Mouse (Mus musculus) inflammation-experienced regulatory T-cells, adult 6 months (primary cell): ENCODE data around the gene Lrrc39. TPM values are rescaled to one million over a fixed set of nuclear protein-coding genes. Genes with fewer than 3 reads are reported as not detected.
"Not testable (repeated sequence)": the region's sequence is repeated elsewhere in the genome, so short reads cannot be mapped to it uniquely, and the experiment has no call there.

Experiments used
- ATAC-seq: one replicate; pipeline ENCODE4 v1.8.0; 2017
- polyA plus RNA-seq, 3 experiments: library from polyadenylated mRNA; unstranded; fragments of 100-300 nt; shearing (Covaris generic); gene quantifications; one replicate each; pipeline ENCODE4 v1.2.1; 2017

Gene Lrrc39
- polyA plus RNA-seq, result 1 to 10 TPM in 1 of 3 experiments, under 1 TPM in 2; 0.58 to 1.0 (median 0.91) TPM

GRCm38 (mm10) chr3:116562408-116563094, at the start of gene Lrrc39:
TSS of gene Lrrc39 (plus strand) at chr3:116562973.
- ATAC-seq, result no peak

- ATAC-seq, result no peak
These were observed 42.5 kb upstream of the Lrrc39 start for GRCm38 (mm10) chr3:116520141-116520761.

GRCm38 (mm10) chr3:116529741-116530140, 33.0 kb upstream of the Lrrc39 start:
- no peak for ATAC-seq

DNA sequence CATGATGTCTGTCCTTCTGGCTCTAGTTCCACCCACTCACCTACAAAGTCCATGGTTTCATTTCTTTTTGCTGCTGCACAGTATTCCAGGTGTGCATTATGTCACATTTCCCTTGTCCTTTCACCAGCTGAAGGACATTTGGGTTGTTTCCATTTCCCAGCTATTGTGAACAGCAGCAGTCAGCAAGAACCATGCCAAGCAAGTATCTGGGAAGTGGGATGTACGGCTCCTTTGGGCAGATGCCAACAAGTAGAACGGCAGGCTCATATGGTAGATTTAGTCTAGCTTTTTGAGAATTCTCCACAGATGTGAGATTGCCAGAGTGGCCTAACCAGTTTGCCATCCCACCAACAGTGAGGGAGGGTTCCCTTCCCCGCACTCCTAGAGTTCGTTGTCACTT, 31.9 kb upstream of the Lrrc39 start:
- no peak for ATAC-seq

DNA sequence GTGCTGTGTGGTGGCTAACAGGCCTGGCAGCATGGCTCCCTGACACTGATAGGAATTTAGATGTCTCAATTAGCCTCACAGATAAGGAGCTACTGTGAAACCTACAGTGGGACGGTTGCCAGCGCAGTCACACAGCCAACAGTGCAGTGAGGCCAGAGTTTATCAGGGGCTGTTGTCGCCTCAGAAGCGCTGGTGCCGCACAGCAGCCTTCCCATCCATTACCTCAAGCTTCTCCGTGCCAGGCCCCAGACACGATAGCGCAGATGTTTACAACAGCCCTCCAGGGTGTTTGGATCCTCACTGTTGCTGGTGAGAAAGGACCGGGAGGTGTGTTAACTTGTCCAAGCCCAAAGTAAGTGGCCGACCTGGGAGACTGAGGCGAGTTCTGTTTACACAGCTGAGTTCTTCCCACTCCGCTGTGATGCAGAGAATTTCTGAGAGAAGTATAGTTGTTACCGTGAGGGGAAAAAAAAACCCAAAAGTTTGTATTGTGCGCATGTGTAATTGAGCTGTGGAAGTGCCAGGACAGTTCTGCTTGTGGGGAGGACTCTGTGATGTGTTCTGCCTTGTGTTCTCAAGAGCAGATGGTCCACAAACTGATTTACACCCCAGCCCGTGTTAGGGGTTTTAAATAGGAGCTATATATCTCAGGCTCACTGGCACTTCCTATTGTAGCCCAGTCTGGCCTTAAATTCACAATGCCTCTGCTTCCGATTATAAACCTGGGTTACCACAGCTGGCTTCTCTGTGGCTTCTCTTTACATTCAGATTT, 26.2 kb upstream of the Lrrc39 start:
- no peak for ATAC-seq

DNA sequence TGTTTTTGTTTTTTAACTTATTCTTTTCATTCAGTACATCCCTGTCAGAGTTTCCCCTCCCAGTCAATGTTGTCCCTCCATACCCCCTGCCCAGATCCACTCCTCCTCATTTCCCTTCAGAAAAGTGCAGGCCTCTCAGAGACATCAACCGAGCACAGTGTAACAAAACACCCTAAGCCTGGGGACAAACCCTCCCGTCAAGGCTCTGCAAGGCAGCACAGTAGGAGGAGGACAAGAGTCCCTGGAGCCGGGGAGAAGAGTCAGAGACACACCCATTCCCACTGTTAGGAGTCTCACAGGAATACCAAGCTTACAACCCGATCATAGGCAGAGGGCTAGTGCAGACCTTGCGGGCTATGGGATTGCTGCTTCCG, 25.6 kb upstream of the Lrrc39 start:
- ATAC-seq, result no peak

GRCm38 (mm10) chr3:116542070-116542469, 20.7 kb upstream of the Lrrc39 start:
- ATAC-seq, result no peak

DNA sequence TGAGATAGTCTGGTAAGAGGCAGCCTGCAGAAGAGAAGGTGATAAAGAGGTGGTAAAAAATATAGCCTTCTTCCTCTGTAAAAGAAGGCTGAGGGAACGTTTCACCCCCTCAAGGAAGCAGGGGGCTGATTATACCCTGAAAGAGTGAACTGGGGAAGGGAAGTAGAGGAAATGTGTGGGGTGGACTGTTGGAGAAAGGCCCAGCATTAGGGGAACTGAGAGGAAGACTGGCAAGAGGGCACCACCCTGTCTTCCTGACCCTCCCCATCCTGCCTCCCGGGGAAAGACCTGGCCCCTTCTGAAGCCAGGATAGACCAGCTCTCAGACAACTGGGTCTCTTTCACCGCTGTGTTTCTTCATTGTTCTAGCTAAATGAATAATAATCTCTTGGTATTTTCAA, 20.2 kb upstream of the Lrrc39 start:
- no peak for ATAC-seq

DNA sequence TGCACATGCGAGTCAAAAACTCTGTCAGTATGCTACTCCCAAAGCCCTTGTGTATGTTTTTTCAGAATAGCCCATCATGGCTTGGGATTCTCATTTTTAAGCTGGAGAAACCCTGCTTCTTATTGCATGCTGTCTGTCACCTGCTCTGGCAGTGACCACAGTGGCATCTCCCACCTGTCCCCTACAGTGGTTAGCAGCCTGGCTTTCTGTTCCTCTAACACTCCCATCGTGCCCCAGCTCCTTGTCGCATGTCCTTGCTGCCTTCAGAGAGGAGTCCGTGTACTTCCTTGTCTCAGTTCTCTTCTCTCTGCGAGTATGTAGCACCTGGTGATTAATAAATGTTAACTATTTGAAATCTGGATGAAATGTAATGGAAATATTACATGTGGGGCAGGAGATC, 15.3 kb upstream of the Lrrc39 start:
- ATAC-seq, result no peak

DNA sequence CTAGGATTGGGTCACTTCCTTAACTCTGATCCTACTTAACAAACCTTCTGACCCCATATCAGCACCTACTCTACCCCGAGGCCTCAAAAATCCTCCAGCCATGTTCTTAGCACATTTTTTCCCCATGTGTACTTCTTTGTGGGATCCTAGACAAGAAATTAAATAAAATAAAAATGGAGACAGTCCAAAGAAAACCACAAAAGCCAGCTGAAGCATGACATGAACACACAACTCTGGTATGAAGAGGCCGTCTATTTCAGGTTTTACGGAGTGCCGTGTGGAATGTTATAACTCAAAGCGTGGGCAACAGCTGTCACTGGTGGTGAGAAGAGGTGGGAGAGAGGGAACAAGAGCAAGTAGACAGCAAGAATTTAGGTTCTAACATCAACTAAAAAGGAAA, 11.4 kb upstream of the Lrrc39 start:
- no peak for ATAC-seq

GRCm38 (mm10) chr3:116561315-116561714, 1.5 kb upstream of the Lrrc39 start:
- ATAC-seq, result not testable (repeated sequence)

DNA sequence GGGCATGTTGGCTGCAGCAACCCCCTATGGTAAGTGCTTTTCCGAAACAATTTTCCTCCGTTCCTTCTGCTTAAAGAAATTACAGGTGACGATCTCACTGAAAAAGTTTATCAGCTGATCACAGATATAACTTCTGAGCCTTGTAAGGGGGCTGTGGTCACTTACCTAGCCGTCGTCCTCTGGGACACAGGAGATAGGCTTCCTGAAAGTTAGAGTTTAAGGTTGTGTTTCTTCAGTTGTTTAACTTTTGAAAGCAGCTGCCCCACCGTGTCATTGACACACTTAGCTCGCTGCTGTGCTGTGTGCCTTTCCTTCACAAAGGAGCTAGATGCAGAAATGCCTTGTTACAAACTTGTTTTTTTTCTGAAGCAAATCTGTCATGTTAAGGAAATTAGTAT, 321 bp downstream of the Lrrc39 start:
- ATAC-seq, result no peak

DNA sequence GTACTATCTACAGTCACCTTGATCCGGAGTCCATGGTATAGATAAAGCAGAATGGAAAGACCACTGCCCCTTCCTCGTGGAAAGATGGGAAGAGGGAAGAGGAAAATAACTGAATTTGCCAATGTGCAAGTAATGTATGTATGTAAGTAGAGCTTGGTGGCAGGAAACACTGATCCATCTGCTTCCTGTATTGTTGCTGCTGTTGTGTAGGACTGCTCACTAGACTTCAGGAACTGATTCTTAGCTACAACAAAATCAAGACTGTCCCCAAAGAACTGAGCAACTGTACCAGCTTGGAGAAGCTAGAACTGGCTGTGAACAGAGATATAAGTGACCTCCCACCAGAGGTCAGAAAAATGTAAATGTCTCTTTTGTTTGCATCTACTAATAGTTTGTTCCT, 7.9 kb downstream of the Lrrc39 start:
- ATAC-seq, result no peak

- ATAC-seq, result no peak
These were observed 14.5 kb downstream of the Lrrc39 start for GRCm38 (mm10) chr3:116577286-116577685.

GRCm38 (mm10) chr3:116582201-116582600, 19.4 kb downstream of the Lrrc39 start:
- no peak for ATAC-seq

- ATAC-seq, result peak; percentile 36
These were observed 31.4 kb downstream of the Lrrc39 start for GRCm38 (mm10) chr3:116594076-116594727.

DNA sequence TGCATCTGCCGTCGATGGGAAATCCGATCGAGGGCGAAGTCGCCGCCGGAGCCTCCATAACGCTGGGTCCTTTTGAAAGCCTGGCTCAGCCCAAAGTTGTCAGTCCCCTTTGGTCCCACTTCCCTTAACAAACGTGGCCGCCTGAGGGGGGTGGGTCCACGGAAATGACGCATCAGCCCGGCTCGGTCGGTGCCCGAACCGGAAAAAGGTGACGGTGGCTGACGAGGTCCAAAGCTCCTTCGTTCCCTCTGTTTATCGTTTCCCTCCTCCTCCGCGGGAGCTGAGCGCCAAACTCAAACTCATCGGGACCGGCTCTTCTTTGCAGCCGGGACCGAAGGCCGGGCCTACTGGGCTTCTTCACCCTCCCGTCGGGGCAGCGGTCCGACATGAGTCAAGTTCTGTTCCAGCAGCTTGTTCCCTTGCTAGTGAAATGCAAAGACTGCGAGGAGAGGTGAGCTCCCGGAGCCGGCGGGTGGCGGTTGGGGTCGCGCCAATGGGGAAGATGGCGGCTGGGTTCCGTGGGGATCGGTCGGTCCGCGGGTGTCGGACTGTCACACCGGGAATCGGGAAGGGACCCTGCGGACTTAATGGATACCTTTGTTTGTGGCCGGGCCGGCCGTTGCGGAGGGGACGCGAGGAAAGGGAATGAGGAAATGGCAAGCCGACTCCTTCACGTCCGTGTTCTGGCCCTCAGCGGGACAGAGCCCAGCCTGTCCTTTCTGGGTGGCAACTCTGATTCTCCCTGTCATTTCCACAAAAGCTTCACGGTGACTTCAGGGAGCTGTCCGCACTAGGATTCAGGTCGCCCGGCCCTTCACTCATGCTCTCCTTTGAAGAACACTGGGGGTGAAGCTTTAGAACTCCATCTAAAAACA, 32.2 kb downstream of the Lrrc39 start, which contains the start of gene Sass6:
Gene Sass6, plus strand, starts transcription at position 255 of the 875 bp plus-strand sequence.
- peak; percentile 92 for ATAC-seq

- no peak for ATAC-seq
These were observed 32.8 kb downstream of the Lrrc39 start for GRCm38 (mm10) chr3:116595603-116595991.

DNA sequence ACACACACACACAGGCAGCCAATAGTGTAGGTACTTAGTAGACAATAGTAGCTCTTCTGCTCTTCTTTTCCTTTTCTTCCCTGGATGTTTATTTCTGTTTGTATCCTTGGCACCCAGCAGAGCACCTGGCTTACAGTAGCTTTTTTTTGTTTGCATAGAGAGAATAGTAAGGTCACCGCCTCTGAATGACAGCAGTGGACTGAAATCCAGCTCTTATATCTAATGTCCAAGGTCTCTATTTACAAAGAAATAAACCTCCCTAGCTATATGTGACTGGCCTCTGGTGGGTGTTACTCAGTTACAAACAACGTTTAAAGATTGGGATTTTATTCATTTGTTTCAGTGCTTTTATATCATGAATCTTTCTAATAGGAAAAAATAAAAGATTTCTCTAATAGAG, 36.9 kb downstream of the Lrrc39 start:
- ATAC-seq, result no peak

DNA sequence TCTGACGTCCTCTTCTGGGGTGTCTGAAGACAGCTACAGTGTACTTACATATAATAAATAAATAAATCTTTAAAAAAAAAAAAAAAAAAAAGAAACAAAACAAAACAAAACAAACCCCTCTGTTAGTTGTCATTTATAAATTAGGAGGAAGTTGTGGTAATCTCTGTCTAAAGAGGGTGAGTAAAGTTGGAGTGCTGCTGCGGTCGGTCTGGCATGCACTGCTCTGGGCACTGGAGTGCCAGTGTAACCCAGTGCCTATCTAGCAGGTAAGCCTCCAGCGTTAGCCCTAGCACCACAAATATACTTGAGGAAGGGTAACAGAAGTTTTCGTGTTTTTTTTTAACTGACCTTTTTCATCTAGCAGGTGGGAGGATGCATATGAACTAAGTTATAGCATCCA, 38.2 kb downstream of the Lrrc39 start:
- ATAC-seq, result no peak

DNA sequence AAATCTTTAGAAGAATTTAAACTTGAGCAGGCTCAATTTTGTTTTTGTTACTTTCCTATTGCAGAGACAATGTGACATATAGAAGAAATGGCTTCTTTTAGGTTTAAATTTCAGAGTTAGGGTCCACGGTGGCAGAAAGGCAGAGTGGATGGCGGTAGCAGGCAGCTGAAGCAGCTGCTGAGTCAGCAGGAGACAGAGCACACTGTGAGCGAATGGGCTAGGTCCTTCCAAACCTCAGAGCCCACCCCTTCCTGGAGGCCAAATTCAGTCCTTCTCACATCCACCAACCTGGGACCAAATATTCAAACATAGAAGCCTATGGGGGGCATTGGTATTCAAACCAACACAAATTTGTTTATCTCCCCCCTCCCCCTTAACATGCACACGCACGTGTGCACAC, 39.0 kb downstream of the Lrrc39 start:
- ATAC-seq, result no peak

GRCm38 (mm10) chr3:116604570-116604969, 41.8 kb downstream of the Lrrc39 start:
- ATAC-seq, result no peak
